Mouse (Mus musculus) thymus, postnatal 36 days (tissue): Measurements from ENCODE around the gene Dqx1.

Experiments used
- DNase-seq, 2 experiments: peaks; one replicate each; pipeline ENCODE4 v3.0.0; 2022; ENCODE audit warnings: mixed read lengths in 2 of 2

The Dqx1 gene

DNA sequence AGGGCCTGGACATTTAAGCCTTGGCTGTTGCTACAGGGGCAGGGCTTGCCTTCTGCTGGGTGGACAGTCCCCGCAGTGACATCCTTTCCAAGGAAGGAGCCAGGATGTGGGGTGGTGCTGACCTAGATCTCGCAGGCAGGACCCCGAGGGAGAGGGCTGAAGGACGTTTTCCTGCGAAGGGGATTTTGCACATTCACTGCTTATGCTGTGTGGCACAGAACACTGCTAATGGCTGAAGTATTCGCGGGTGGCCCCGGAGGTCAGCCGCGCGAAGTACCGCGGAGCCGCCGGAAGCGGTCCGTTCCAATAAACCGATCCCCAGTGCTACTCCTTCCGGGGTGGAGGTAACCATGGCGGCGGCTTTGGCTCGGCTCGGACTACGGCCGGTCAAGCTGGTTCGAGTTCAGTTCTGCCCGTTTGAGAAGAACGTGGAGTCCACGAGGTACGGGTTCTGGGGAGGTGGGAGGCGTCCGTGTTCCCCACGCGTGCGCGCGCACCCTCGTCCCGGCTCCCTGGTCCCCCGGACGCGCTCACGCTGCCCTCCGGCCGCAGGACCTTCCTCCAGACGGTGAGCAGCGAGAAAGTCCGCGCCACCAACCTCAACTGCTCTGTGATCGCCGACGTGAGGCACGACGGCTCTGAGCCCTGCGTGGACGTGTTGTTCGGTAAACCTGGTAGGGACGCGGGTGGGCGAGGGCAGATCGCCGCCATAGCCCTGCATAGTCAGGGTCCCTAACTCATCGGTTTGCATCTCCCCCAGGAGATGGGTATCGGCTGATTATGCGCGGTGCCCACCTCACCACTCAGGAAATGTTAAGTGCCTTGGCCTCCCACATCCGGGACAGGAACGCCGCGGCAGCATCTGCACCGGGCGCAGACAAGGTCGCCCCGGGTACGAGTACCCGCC, 51.4 kb downstream of the Dqx1 start, which contains the start of gene Mrpl53:
TSS of gene Mrpl53 (plus strand) at position 279 of the 907 bp plus-strand sequence.
- peak; percentile 70 to 72 for DNase-seq

DNA sequence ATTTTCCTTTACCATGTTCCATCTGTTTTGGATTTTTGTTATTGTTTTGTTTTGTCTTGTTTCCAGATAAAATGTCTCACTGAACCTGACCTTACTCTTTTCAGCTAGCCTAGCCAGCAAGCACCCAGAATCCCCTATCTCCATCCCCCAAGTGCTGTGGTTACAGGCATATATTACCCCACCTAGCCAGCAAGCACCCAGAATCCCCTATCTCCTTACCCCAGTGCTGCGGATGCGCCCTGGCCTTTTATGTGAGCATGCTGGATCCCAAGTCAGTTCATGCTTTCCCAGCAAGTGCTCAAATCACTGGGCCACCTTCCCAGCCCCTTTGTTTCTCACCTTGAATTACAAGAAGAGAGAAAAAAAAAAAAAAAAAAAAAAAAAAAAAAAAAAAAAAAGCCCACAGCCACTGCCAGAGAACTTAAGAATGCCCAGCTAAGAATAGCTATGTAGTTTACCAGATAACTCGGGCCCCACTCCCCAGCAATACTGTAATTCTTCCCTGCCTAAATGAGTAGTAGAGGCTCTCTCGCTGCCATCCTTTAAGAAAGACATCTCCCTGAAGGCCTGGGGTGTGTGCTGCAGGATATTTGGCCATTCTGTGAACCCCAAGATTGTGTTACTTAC, 54.0 kb downstream of the Dqx1 start:
- no peak for DNase-seq

DNA sequence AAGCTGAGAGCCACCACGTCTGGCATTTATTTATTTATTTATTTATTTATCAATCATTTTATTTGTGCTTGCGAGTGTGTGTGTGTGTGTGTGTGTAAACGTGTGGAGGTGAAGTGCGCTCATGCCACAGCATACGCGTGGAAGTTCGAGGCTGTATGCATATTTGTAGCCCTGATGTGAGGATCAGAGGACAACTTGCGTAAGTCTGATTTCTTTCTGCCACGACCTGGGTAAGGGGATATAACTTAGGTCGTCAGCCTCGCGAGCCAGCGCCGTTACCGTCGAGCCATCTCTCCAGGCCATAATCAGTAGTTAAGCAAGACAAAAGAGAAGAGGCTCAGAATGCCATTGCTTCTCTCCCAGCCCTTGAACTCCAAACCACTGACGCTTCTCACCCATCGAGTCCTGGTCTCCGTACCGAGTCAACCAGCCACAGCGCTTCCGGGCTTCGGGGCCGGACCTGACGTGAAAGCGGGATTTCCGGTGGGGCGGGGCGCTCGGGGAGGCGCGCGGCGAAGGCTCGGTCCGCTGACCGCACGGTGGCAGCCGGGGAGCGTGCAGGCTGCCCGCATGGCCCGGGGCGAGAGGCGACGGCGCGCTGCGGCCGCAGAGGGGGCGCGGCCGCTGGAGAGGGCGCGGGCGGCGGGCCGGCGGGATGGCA, 57.5 kb downstream of the Dqx1 start, which contains the start of gene Mogs:
TSS of gene Mogs (plus strand) at position 486 of the 661 bp plus-strand sequence.
- peak; percentile 92 to 93 for DNase-seq

DNA sequence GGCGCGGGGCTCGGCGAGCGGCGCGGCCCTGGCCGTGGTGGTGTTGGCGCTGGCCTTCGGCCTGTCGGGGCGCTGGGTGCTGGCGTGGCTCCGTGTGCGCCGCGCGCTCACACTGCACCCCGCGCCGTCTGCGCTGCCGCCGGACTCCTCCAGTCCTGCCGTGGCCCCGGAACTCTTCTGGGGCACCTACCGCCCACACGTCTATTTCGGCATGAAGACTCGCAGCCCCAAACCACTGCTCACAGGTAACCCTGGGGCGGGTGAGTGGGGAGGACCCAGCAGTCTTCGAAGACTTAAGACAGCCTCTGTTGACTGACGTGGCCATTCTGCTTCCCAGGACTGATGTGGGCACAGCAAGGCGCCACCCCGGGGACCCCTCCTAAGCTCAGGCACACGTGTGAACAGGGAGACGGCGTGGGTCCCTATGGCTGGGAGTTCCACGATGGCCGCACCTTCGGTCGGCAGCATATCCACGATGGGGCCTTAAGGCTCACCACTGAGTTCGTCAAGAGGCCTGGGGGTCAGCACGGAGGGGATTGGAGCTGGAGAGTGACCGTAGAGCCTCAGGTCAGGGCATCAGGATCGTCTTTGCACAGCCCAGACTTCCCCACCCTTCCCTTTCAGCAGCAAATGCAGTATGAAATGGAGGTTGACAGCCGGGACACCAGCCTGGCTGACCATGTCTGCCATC, 58.2 kb downstream of the Dqx1 start:
- peak in 1 of 2 experiments; percentile 36 for DNase-seq

DNA sequence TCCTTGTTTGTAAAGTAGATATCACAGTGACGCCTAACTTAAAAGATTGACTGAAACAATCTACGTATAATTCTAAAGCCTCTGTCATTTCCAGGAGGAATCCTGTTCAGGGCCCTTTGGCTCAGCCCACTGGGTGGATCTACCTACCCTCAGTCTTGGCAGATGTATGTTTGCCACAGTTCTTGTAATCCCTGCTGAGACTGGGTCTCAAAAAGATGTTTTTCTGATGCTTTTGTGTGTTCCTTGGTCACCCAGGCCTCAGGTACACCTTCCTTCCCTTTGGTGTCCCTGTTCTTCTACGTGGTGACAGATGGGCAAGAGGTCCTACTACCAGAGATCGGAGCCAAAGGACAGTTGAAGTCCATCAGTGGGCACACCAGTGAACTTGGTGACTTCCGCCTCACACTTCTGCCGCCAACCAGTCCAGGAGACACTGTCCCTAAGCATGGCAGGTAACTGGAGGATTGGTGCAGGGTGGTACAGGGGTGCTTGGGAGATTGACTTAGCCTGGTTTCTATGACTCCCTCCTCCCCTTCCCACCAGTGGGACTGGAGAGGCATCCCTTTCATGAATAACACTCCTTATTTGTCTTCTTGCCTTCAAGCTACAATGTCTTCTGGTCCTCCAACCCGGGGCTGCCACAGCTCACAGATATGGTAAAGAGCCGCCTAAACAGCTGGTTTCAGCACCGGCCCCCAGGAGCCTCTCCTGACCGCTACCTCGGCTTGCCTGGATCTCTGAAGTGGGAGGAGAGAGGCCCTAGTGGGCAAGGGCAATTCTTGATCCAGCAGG, 58.9 kb downstream of the Dqx1 start:
- DNase-seq, result no peak
